Mouse (Mus musculus) olfactory bulb, adult 2 months (tissue): ENCODE data around the gene Sox6.

Experiments
- CTCF ChIP-seq: fragments of 200-500 bp; IDR thresholded peaks from 2 replicates; pipeline ENCODE4 v1.5.1; 2012; ENCODE audit warnings: low read depth, mild to moderate bottlenecking, low read length, moderate library complexity; ENCODE audit not compliant: insufficient read depth
- POLR2A ChIP-seq: fragments of 200-500 bp; IDR thresholded peaks from 2 replicates; pipeline ENCODE4 v1.6.1; 2012; ENCODE audit warnings: mild to moderate bottlenecking, low read depth, low read length, moderate library complexity; ENCODE audit not compliant: insufficient read depth

DNA sequence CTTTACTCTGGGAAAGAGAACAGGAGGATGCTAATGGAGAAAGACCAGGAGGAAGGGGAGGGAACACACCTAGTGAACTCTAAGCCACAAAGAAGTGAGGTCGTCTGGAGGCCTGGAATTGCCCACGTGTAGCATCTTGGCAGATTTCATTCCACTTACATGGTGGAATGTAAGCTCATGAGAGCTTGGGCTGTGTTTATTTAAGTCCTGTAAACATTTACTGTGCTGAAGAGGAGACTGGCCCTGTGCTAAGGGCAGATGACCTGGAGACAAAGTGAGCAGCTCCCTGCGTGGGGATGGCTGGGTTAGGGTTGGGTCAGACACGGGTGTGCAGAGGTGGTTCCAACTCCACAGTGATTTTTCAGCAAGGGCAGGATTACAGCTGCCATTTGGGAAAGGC is 576.3 kb downstream of the Sox6 start:
- TF ChIP-seq CTCF, result no peak
- no peak for TF ChIP-seq POLR2A
